Mouse (Mus musculus) ES-CJ7 (cell line): ENCODE measurements around the gene Hnrnpa1.
"Not testable (repeated sequence)": the region's sequence is repeated elsewhere in the genome, so short reads cannot be mapped to it uniquely, and the experiment has no call there.

Experiments used
- DNase-seq: peaks from one replicate; pipeline ENCODE4 v3.0.0; 2011; ENCODE audit warnings: low read depth, low spot score

The Hnrnpa1 gene

DNA sequence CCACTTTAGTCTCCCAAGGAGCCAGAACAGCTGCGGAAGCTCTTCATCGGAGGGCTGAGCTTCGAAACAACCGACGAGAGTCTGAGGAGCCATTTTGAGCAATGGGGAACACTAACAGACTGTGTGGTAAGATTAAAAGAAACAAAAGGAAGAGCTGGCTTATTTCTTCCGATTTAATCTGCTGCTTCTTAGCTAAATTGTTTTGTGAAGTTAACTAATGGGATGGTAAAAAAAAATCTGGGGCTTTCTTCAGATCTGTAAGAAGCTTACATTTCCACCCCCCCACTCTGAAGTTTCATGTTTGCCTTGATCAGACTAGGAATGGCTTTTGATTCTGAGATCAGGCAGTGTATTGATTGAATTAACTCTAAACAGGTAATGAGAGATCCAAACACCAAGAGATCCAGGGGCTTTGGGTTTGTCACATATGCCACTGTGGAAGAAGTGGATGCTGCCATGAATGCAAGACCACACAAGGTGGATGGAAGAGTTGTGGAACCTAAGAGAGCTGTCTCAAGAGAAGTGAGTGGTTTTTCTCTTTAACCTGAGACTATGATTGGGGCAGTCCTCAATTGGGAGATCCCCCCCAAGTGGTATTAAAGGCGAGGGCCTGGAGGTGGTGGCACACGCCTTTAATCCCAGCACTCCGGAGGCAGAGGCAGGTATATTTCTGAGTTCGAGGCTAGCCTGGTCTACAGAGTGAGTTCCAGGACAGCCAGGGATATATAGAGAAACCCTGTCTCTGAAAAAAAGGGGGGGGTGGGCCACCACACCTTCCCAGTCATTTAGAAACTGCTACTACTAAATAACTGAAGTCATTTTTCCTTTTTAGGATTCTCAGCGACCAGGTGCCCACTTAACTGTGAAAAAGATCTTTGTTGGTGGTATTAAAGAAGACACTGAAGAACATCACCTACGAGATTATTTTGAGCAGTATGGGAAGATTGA is 1.1 kb downstream of the Hnrnpa1 start:
- not testable (repeated sequence) for DNase-seq

DNA sequence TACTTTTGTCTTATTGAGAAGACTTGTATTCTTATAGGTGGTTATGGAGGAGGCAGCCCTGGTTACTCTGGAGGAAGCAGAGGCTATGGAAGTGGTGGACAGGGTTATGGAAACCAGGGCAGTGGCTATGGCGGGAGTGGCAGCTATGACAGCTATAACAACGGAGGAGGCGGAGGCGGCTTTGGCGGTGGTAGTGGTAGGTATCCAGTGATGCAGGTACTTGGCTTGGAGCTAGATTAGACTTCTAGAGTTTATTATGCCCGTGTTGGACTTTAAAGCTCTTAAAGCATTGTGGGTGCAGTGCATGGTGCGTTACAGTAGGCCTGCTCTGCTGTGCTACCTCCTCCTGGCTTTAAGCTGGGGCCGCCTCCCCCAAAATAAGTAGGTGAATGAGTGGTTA is 2.7 kb downstream of the Hnrnpa1 start:
- DNase-seq, result no peak

DNA sequence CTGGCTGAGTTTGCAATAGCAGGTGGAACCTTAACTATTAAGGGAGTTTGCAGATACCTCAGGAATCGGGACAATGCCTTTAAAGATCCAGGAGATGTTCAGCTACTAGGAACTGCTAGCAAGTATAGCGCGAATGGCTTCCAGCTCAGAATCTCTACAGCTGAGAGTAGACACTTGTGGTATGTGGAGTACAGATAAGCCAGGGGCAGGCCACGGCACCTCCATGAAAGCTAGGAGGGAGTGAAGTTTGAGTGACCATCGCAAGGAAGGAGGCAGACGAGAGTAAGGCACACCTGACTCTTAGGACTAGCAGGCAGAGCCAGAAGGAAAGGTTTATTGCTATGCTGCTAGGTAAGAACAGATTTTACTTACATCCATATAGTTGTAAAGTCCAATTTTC is 5.4 kb downstream of the Hnrnpa1 start:
- DNase-seq, result no peak

DNA sequence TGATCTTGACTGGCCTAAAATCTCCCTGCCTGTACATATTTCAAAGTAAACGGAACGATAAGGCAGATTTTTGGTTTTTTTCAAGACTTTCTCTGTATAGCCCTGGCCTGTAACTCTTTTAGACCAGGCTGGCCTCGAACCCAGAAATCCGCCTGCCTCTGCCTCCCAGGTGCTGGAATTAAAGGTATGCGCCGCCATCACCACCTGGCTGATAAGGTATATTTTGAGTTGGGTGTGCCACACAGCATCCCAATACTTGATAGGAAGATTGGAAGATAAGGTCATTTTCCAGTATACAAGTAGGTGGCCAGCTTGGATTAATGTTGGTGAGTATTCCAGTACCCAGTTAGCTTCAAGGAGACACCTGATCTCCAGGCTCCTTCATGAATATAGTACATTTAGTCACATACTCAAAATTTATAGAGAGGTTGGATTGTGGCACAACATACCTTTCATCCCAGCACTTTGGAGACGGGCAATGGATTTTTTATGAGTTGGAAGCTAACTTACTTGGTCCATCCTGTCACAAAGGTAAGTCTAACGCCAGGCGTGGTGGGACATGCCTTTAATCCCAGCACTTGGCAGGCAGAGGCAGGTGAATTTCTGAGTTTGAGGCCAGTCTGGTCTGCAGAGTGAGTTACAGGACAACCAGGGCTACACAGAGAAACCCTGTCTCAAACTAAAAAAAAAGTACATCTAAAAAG is 7.0 kb downstream of the Hnrnpa1 start:
- DNase-seq, result no peak

DNA sequence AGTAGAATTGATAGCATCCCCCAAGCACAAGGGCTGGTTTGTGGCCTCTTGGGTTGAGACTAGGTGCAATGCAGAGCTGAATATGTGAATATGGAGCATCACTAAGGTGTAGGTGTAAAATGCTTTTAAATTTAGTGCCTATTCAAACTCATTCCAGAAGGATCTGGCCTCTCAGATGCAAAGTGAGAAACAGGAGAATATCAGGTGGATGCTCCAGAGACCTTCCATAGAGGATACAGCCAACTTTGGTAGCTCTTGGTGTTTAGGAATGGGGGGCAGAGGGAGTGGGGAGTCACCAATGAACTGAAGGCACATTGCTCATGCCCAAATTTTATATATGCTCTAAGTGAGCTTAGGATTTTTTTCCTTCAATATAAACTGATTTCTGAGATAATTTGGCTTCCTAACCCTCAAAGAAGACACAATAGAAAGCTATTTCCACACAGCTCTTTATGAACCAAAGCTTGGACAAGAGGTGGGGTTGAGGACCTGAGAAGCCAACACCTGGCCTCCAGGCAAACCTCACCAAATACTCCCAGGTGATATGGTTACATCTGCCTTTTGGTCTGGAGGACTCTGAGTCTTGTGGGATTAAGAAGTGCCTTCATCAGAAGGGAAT is 7.7 kb downstream of the Hnrnpa1 start:
- DNase-seq, result peak; percentile 41

DNA sequence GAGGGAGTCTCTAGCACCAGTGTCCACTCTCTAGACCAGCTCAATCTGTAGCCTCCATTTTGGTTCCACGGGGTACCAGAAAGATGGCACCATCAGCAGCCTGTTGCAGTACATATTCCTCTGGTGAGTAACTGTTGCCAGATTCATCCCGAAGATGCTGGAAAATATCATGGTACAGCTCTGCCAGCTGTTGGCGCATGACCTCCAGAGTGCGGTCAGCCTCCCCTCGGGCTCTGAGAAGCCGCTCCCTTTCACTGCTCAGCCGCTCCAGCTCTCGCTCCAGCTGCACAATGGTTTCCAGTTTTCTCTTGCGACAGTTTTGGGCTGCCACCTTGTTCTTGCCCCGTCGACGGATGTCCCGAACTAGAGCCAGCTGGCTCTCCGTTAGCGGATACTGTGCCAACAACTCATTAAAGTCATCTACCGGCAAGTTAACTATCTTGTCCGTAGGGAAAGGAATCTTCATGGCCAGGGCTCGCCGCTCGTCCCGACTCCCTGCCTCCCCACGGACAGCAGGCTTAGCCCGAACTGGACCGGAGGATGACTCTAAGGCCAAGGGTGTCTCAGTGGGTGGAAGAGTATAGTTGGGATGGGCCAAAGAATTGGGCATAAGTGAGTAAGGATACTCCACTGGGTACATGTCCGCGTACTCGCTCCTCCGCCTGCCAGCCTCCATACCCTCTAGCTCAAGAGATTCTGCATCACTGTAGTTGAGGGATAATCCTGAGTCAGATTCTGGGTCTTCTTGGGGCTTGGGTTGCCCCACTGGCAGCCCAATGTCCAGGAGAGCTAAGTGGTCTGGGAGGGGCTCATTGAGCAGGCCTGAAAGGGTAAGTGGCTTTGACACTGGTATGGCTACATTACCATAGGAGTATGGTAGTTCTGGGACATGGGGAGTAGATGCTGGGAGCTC is 8.4 kb downstream of the Hnrnpa1 start:
- no peak for DNase-seq

DNA sequence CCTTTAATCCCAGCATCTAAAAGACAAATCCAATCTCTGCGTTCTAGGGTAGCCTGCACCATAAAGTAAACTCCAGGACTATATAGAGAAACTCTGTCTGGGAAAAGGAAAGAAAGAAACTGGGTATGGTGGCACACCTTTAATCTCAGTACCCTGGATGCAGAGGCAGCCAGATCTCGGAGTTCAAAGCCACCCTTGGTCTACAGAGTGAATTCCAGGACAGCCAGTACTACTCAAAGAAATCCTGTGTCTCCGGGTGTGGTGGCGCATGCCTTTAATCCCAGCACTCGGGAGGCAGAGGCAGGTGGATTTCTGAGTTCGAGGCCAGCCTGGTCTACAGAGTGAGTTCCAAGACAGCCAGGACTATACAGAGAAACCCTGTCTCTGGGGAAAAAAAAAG is 9.3 kb downstream of the Hnrnpa1 start:
- DNase-seq, result not testable (repeated sequence)

DNA sequence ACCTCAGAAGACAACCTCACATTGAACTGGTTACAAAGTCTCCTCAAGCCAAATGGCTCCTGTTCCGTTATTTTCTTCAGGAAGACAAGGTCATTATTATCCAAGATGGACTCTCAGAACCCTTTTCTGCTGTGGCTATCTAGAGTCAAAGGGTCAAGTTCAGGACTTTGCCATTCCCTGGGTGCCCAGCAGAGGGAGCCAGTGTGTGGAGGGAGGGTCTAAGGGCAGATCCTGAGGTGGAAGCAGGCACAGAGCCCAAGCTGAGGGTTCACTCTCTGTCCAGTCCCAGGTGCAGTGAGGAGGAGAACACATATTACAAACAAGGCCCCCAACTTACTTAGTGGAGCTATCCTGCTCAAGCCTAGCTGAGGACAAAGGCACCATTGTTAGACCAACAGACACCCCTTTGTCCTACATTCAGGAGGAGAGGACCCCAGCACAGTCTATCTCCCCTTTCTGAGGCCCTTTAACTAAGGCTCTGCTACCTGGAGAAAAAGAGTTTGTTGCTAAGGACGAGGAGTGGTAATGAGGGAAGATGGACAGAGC is 10.0 kb downstream of the Hnrnpa1 start:
- peak; percentile 88 for DNase-seq

DNA sequence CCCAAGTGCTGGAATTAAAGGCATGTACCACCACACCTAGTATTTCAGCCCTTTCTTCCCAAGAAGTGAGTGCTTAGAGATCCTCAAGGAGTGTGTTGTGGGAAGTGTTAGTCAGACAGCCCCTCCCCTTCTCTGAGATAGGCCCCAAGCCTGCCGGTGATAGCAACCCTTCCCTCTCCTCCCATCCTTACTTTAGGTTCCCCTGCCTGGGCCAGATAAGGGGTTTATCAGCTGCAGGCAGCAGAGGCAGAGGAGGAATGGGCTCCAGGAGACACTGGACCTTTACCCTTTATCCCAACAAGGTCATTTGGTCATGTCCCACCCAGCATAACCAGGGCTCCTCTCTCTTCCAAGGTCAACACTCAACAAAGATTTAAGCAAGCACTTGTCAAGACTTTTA is 11.4 kb downstream of the Hnrnpa1 start:
- DNase-seq, result no peak

DNA sequence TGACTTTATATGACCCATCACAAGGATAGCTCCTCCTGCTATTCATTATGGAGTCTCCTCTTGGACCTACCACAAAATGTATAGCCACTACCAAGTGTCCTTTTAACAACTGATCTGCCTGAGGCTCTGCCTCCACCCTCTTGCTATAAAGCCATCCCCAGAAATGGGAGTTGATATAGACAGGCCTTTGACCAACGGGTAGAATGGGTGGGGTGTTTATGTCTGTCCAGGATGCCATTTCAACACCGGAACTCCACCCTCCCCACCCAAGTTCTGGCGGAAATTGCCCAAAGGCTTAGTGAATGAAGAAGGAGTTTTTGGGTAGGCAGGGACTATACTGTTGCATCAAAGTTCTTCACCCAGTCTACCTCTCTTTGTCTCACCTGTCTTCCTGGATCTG is 12.4 kb downstream of the Hnrnpa1 start:
- no peak for DNase-seq

DNA sequence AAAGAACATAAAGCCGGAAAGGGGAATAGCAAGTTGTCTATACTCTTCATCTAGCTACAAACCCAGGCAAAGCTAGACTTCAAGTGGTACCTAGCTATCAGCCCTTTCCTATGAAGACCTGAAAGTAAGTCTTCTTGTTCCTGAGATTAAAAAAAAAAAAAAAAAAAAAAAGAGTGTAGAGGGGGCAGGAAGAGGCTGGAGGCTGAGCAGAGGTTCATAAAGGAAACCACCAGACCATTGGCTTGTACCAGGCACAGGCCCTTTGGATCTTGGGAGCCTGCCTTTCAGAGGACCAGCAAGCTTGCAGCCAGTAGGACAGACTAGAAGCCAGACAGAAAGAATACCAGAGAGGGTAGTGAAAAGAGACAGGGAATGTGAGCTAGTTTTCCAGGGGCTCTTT is 13.1 kb downstream of the Hnrnpa1 start:
- DNase-seq, result no peak

DNA sequence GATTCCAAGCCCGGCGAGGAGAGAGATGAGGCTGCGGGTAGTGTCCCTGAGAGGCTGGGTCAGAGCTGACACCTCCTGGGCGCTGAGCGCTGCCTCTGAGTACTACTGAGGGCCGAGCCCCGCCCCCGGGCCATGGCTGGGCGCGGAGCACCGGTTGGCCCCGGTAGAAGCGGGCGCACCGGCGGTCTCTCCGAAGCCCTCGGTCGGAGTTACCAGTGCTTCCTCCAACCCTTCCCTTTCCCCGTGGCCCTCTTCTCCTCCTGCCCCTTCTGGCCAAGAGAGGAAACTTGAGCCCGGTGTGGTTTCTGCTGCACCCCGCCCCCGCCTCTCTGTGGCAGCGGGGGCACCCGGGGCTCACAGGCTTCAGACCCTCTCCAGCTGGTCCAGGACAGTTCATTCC is 14.9 kb downstream of the Hnrnpa1 start:
- DNase-seq, result no peak

DNA sequence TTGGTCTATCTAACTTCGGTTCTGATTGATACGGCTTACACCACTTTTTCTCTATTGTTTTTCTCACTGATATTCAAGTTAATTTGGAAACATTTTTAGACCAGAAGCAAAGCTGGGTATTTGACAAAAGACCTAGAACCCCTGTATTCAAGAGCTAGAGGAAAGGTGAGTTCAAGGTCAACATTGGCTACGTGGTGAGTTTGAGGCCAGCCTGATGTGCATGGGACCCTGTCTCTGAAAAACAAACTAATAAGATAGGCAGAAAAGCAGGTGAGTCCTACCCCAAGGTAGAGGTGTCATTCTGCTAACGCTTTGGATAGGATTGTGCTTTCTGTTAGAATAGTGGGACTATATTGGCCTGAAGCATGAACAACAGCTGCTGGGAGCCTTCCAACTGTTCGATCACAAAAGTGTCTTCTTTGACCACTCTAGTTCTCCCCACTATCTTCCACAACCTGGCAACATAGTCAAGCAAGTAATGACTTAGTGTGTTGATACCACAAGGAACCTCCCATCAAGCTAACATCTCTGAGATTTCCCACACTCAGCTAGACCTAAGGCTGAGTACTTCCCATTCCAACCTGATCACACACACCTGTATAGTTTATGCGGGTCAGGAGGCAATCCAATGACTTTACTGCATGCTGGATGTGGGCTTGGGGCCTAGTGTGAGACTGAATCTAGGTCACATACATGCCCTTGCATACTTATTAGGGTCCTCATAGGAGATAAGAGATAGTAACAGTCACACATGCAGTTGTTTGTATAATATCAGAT is 16.2 kb downstream of the Hnrnpa1 start:
- no peak for DNase-seq

DNA sequence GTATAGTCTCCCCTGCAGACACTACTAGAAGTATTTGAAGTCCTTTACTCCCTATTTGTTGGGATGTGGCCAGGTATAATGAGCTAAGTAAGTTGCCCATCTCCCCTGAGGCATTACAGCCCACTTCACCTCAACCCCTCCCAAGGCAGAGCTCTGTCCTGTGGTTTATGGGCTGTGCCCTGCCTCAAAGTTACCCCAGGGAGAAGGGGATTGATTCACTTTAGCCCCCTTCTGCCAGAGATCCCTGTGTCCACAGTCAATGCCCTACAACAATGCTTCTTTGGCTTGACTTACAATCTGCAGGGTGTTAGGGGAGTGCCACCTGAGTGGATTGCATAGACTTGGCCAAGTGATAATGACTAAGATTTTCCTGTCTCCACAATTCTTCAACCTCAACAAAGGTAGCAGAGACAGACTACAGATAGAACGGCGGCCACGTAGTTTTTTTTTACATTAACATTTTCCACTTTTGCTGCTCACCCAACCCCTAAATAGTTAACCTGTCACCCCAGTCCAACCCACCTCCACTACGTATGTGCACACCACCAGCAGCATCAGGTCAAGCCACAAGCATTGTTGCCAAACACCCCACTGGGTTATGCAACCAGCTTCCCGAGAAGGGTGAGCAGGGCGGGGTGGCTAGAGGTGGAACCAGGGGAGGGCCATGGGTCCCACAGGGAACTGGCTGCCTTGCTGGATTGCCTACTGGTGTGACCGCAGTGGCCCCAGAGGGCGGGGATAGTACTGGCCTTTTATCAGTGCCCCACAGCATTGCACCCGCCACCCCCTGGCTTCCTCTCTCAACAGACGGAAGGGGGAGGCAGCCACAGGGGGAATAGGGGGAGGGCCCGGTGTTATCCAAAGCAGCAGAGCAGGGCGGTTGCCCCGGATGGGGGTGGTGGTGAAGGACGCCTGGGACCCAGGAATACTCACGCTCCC is 17.8 kb downstream of the Hnrnpa1 start, which contains the start of gene Nfe2:
Gene Nfe2, minus strand, starts transcription at position 614 of the 939 bp plus-strand sequence.
- DNase-seq, result no peak

DNA sequence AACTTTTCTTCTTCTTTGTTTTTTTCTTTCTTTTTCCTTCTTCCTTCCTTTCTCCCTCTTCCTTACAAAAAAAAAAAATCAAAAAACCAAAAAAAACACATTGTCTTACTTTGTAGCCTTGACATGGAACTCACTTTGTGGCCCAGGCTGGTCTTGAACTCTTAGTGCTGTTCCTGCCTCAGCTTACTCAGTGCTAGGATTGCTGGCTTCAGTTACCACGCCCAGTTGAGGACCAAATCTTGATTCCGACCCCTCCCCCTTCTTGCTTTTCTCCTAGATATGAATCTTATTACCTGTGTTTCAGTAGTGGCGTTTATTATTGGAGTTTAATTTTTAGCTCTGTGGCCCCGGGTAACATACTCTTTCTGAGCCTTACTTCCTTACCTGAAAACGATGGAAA is 18.9 kb downstream of the Hnrnpa1 start:
- no peak for DNase-seq

DNA sequence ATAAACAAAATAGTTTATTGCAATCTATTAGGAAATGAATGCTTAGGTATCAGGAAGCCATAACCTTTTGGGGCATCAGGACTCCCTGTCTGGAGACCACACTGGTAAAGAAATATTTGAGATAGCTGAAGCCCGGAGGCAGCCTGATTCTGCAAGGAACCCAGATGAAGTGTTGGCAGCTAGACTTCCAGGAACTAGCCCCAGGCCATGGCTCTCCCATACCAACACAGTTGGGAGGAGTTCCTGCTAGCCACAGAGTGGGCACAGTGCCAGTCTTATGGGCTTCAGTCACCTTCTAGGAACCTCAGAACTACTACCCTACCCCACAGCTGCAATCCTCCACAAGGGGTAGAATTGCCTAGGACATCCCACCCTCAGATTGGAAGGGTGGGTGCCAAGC is 19.8 kb downstream of the Hnrnpa1 start:
- no peak for DNase-seq

DNA sequence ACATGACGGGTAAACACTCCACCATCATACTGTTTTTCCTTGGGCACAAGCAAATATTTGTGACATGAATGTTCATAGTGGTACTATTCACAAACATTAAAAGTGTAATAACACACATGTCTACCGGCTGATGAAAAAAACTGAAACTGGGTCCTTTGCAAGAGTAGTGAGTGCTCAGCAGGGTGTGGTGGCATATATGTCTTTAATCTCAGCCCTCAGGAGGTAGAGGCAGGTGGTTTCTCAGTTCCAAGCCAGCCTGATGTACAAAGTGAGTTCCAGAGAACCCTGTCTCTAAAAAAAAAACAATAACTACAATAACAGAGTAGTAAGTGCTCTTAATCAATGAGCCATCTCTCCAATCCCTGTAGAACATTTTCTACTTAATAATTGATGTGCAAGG is 24.6 kb downstream of the Hnrnpa1 start:
- no peak for DNase-seq

DNA sequence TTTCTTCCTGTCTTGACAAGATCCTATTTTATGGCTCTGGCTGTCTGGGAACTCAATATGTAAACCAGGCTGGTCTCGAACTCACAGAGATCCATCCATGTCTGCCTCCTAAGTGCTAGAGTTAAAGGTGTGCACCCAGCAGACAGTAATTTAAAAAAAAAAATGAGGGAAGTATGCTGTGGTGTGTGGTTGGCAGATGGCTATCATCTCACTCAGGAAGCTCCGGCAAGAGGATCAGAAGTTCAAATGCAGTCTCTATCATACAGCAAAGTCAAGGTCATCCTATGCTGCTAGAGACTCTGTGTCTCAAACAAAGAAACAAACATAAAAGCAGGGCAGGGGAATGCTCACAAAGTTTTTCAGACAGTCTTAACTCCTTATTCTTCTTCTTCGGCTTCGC is 28.7 kb downstream of the Hnrnpa1 start:
- no peak for DNase-seq
